In genomic region chr19:24317038-24317591, GRCm38 (mm10) we compare ENCODE assay signal across 9 mouse cellular contexts. TPM values are rescaled to one million over a fixed set of nuclear protein-coding genes. Genes with fewer than 3 reads are reported as not detected.
DNase-seq lines count a peak whose midpoint lies in the region; ATAC-seq and TF ChIP-seq lines count a peak whose summit lies in the region.
"Had no signal": no experiment of that assay in that cellular context is flagged by ENCODE, and none has a peak within 500 bp of the region (broad histone marks: within the 10 kb centered on the region; RNA-seq: fewer than 3 reads in every experiment).

No protein-coding gene starts in this region.

- H3K9ac ChIP-seq in forebrain, embryonic 16.5 days (replicated peaks; ENCODE audit: low read depth, low read length): no peak overlapping the region

- no peaks in the 10 kb centered on the region for H3K36me3 ChIP-seq in forebrain, embryonic 16.5 days (ENCODE audit: control insufficient read depth, insufficient read depth)

- peak overlapping the region; percentile 21 for H3K4me2 ChIP-seq in forebrain, embryonic 16.5 days (ENCODE audit: low read length)

- peak; percentile 93 for ATAC-seq in forebrain, embryonic 16.5 days

- no peak overlapping the region for H3K4me3 ChIP-seq in gastrocnemius, adult 2 months
- H3K4me3 ChIP-seq in forebrain, embryonic 16.5 days (replicated peaks; ENCODE audit: low read length): no peak overlapping the region

- H3K27me3 ChIP-seq in forebrain, embryonic 16.5 days (replicated peaks; ENCODE audit: control insufficient read depth, insufficient read depth, low read length): no peaks in the 10 kb centered on the region
- H3K27me3 ChIP-seq: CH12.LX had no signal

- no peak overlapping the region for H3K27ac ChIP-seq in gastrocnemius, adult 2 months
- H3K27ac ChIP-seq in forebrain, embryonic 16.5 days (ENCODE audit: low read length): peak overlapping the region; percentile 10; the same call in 1 of the 2 replicates

- peaks cover 23% of the 10 kb centered on the region for H3K4me1 ChIP-seq in forebrain, embryonic 16.5 days (replicated peaks; ENCODE audit: control insufficient read depth, insufficient read depth, low read length)

- TF ChIP-seq CTCF in gastrocnemius, adult 2 months (IDR thresholded peaks at IDR 0.05): no peak

- peak; percentile 9 for DNase-seq in gastrocnemius, postnatal 10 days
- DNase-seq in gastrocnemius, adult 2 months: no peak
- DNase-seq in Muller cell, postnatal 12 days (ENCODE audit: inconsistent ontology term): peak; percentile 49
- DNase-seq in large intestine, adult 2 months (ENCODE audit: low read depth, low spot score): peak; percentile 62
- DNase-seq in urinary bladder, adult 2 months (ENCODE audit: low spot score): no peak
- no peak for DNase-seq in left cerebral cortex, postnatal 36 days (ENCODE audit: low spot score in 2 of 2)
- DNase-seq in MN1 (ENCODE audit: low spot score): no peak

- intact Hi-C loops in gastrocnemius, adult 2 months (cut with DNase I): no loop called here
- intact Hi-C loops in left cerebral cortex, postnatal 36 days (cut with DNase I): no loop called here

- no peaks in the 10 kb centered on the region for H3K9me3 ChIP-seq in forebrain, embryonic 16.5 days (ENCODE audit: control insufficient read depth, low read length)

- 11% methylated on average over 15 of the region's 15 CpGs for WGBS in forebrain, embryonic 16.5 days
- WGBS in large intestine, adult 2 months: 22% methylated on average over 15 of the region's 15 CpGs

RNA-seq across cellular contexts. Expression of gene Fxn, which starts 36.7 kb away (rescaled TPM):
- 10 to 100 TPM; 21.5 to 22.3 TPM for total RNA-seq in gastrocnemius, postnatal 10 days (2021)
- total RNA-seq in gastrocnemius, adult 2 months (2021): 10 to 100 TPM; 19.7 to 19.8 TPM
- 40.1 and 40.3 TPM in 2 replicates for polyA plus RNA-seq in forebrain, embryonic 16.5 days (2015; fragmentation: Nextera tagmentation; extraction: Ambion mirVana)
- 12.0 and 12.8 TPM in 2 replicates for polyA plus RNA-seq in large intestine, adult 2 months (2012; rRNA removed)
- polyA plus RNA-seq in urinary bladder, adult 2 months (2012; rRNA removed): 9.1 and 10.5 TPM in 2 replicates
- total RNA-seq in left cerebral cortex, postnatal 36 days (2021): 1 to 10 TPM; 6.7 to 7.3 TPM

Comparison
In these comparisons a context has a peak if more than half of its experiments do, and no peak if none do; other contexts are left out.
1. DNase-seq: peak in gastrocnemius, postnatal 10 days (single experiment), Muller cell, postnatal 12 days (single experiment) and large intestine, adult 2 months (single experiment); none in gastrocnemius, adult 2 months (single experiment), urinary bladder, adult 2 months (single experiment), left cerebral cortex, postnatal 36 days (0 of 2) and MN1 (single experiment).